9 mouse cellular contexts compared by ENCODE assay signal in the genomic region with DNA sequence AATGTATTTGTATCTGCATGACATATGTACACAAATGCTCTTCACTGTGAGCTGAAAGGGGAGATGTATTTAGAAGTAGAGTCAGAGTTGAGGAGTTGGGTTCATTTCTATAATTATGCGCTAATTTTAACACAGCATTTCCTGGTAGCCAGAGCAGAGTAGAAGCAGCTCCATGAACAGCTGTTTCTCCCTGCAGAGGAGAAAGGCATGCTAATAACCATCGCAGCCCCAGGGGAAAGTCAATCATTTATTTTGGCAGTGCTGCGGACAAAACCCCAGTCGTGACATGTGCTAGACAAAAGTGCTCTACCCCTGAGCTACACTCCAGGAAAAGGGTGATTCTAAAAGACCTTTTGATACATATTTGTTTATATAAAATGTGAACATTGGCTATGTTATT.
DNase-seq lines count a peak whose midpoint lies in the region; ATAC-seq and TF ChIP-seq lines count a peak whose summit lies in the region.
"Had no signal": no experiment of that assay in that cellular context is flagged by ENCODE, and none has a peak within 500 bp of the region (broad histone marks: within the 10 kb centered on the region; RNA-seq: fewer than 3 reads in every experiment).

No protein-coding gene starts in this region.

- peak; percentile 39 to 60 for DNase-seq in cerebellum, postnatal 10 days
- no peak for DNase-seq in cerebellum, adult 11 months
- DNase-seq in midbrain, embryonic 11.5 days (ENCODE audit: low spot score, missing footprints) = no peak
- no peak for DNase-seq in midbrain, embryonic 10.5 days (ENCODE audit: low spot score)
- peak; percentile 62 for DNase-seq in kidney, postnatal 0 days (ENCODE audit: low spot score)
- no peak for DNase-seq in urinary bladder, adult 18-20 months (ENCODE audit: low spot score in 2 of 2)
- no peak for DNase-seq in adrenal gland, adult 18-20 months (ENCODE audit: low spot score in 2 of 2)

- H3K27ac ChIP-seq in midbrain, embryonic 11.5 days (ENCODE audit: low read depth, low read length) = no peak overlapping the region
- H3K27ac ChIP-seq in midbrain, embryonic 10.5 days (replicated peaks) = no peak overlapping the region
- no peak overlapping the region for H3K27ac ChIP-seq in kidney, postnatal 0 days
- H3K27ac ChIP-seq in neural tube, embryonic 13.5 days (replicated peaks) = no peak overlapping the region

- H3K9ac ChIP-seq in midbrain, embryonic 11.5 days (ENCODE audit: low read length) = no peak overlapping the region
- no peak overlapping the region for H3K9ac ChIP-seq in kidney, postnatal 0 days (ENCODE audit: low read depth, low read length)
- no peak overlapping the region for H3K9ac ChIP-seq in neural tube, embryonic 13.5 days

- no peaks in the 10 kb centered on the region for H3K27me3 ChIP-seq in midbrain, embryonic 11.5 days (ENCODE audit: control insufficient read depth, insufficient read depth, low read length)
- no peaks in the 10 kb centered on the region for H3K27me3 ChIP-seq in midbrain, embryonic 10.5 days (ENCODE audit: low read depth, poor library complexity, severe bottlenecking)
- no peaks in the 10 kb centered on the region for H3K27me3 ChIP-seq in kidney, postnatal 0 days (ENCODE audit: insufficient read depth, low read length)
- H3K27me3 ChIP-seq in neural tube, embryonic 13.5 days = no peaks in the 10 kb centered on the region

- no peak for TF ChIP-seq CTCF in kidney, postnatal 0 days (IDR thresholded peaks at IDR 0.05; ENCODE audit: low read depth)

- WGBS in midbrain, embryonic 11.5 days = 74% methylated on average over 4 of the region's 4 CpGs
- WGBS in midbrain, embryonic 10.5 days = 72% methylated on average over 4 of the region's 4 CpGs
- 36% methylated on average over 4 of the region's 4 CpGs for WGBS in kidney, postnatal 0 days
- WGBS in neural tube, embryonic 13.5 days = 28% methylated on average over 4 of the region's 4 CpGs

- no peak overlapping the region for H3K4me2 ChIP-seq in midbrain, embryonic 11.5 days
- no peak overlapping the region for H3K4me2 ChIP-seq in kidney, postnatal 0 days (ENCODE audit: low read length)
- no peak overlapping the region for H3K4me2 ChIP-seq in neural tube, embryonic 13.5 days

- no peak overlapping the region for H3K4me3 ChIP-seq in midbrain, embryonic 11.5 days (ENCODE audit: low read depth, low read length)
- H3K4me3 ChIP-seq in midbrain, embryonic 10.5 days = no peak overlapping the region
- H3K4me3 ChIP-seq in kidney, postnatal 0 days (replicated peaks; ENCODE audit: low read depth, low read length) = no peak overlapping the region
- no peak overlapping the region for H3K4me3 ChIP-seq in neural tube, embryonic 13.5 days

- H3K36me3 ChIP-seq in midbrain, embryonic 11.5 days (ENCODE audit: control insufficient read depth, insufficient read depth, low read length) = no peaks in the 10 kb centered on the region
- H3K36me3 ChIP-seq in midbrain, embryonic 10.5 days = no peaks in the 10 kb centered on the region
- H3K36me3 ChIP-seq in kidney, postnatal 0 days (ENCODE audit: insufficient read depth, low read length) = no peaks in the 10 kb centered on the region
- H3K36me3 ChIP-seq in neural tube, embryonic 13.5 days = no peaks in the 10 kb centered on the region

- H3K4me1 ChIP-seq in midbrain, embryonic 11.5 days (ENCODE audit: control insufficient read depth, insufficient read depth, low read length) = no peaks in the 10 kb centered on the region
- no peaks in the 10 kb centered on the region for H3K4me1 ChIP-seq in midbrain, embryonic 10.5 days
- no peaks in the 10 kb centered on the region for H3K4me1 ChIP-seq in kidney, postnatal 0 days (replicated peaks; ENCODE audit: insufficient read depth, low read length)
- 0 out of 2 replicates have a peak, but pooled peaks cover 8% of the 10 kb centered on the region for H3K4me1 ChIP-seq in neural tube, embryonic 13.5 days (replicated peaks)

- H3K9me3 ChIP-seq in midbrain, embryonic 11.5 days (ENCODE audit: control insufficient read depth, low read length) = no peaks in the 10 kb centered on the region
- H3K9me3 ChIP-seq in midbrain, embryonic 10.5 days (replicated peaks) = no peaks in the 10 kb centered on the region
- H3K9me3 ChIP-seq in kidney, postnatal 0 days (replicated peaks; ENCODE audit: low read length) = no peaks in the 10 kb centered on the region
- no peaks in the 10 kb centered on the region for H3K9me3 ChIP-seq in neural tube, embryonic 13.5 days

- ATAC-seq in midbrain, embryonic 11.5 days (ENCODE audit: low FRiP score) = 0 out of 2 replicates have a peak, but pooled peaks have one; percentile 30
- peak; percentile 73; the same call in 1 of the 2 replicates for ATAC-seq in kidney, postnatal 0 days (replicated peaks; ENCODE audit: low FRiP score, low read depth)
- ATAC-seq in neural tube, embryonic 13.5 days (ENCODE audit: low read depth) = 0 out of 2 replicates have a peak, but pooled peaks have one; percentile 43
- ATAC-seq: lung, postnatal 0 days had no signal

Comparison
In these comparisons a context has a peak if more than half of its experiments do, and no peak if none do; other contexts are left out.
1. DNase-seq: peak in cerebellum, postnatal 10 days (2 of 2) and kidney, postnatal 0 days (single experiment); none in cerebellum, adult 11 months (single experiment), midbrain, embryonic 11.5 days (single experiment), midbrain, embryonic 10.5 days (single experiment), urinary bladder, adult 18-20 months (0 of 2) and adrenal gland, adult 18-20 months (0 of 2).
2. Peak in every context shown above with its lines, with median percentiles within 50 percentile points of each other: ATAC-seq.